Mouse (Mus musculus) stomach, postnatal 0 days (tissue): ENCODE measurements around the gene Slc25a36. TPM values are rescaled to one million over a fixed set of nuclear protein-coding genes. Genes with fewer than 3 reads are reported as not detected.

Experiments
- ATAC-seq: fragments of 200-750 bp; cut with Nextera tagmentation; 2 replicates; pipeline ENCODE4 v1.8.0; 2017; ENCODE audit not compliant: low FRiP score, low TSS enrichment
- DNase-seq: peaks from one replicate; pipeline ENCODE4 v3.0.0-alpha.2; 2016; ENCODE audit warnings: low spot score
- H3K27ac ChIP-seq: fragments of 300-500 bp; sonication (generic); replicated peaks from 2 replicates; pipeline ENCODE4 v1.5.1; 2014; ENCODE audit warnings: mild to moderate bottlenecking, control low read depth
- H3K27me3 ChIP-seq: fragments of 300-500 bp; sonication (generic); 2 replicates; pipeline ENCODE4 v1.6.1; 2014; ENCODE audit warnings: low read length; ENCODE audit not compliant: control insufficient read depth, insufficient read depth
- H3K36me3 ChIP-seq: fragments of 300-500 bp; sonication (generic); 2 replicates; pipeline ENCODE4 v1.6.1; 2014; ENCODE audit warnings: low read length, mixed read lengths; ENCODE audit not compliant: control insufficient read depth, insufficient read depth
- H3K4me1 ChIP-seq: fragments of 300-500 bp; sonication (generic); replicated peaks from 2 replicates; pipeline ENCODE4 v1.6.1; 2014; ENCODE audit warnings: antibody characterized with exemption; ENCODE audit not compliant: control insufficient read depth, insufficient read depth
- H3K4me2 ChIP-seq: fragments of 300-500 bp; sonication (generic); replicated peaks from 2 replicates; pipeline ENCODE4 v1.6.1; 2014; ENCODE audit warnings: low read depth, mild to moderate bottlenecking, control low read depth, moderate library complexity
- H3K4me3 ChIP-seq: fragments of 300-500 bp; sonication (generic); 2 replicates; pipeline ENCODE4 v1.5.1; 2014; ENCODE audit warnings: low read depth, low read length, control low read depth
- H3K9ac ChIP-seq: fragments of 300-500 bp; sonication (generic); 2 replicates; pipeline ENCODE4 v1.6.1; 2014; ENCODE audit warnings: mild to moderate bottlenecking, low read length, control low read depth, mixed read lengths
- H3K9me3 ChIP-seq: fragments of 300-500 bp; sonication (generic); 2 replicates; pipeline ENCODE4 v1.6.1; 2016; ENCODE audit warnings: low read length; ENCODE audit not compliant: control insufficient read depth
- CTCF ChIP-seq: IDR thresholded peaks from 2 replicates; pipeline ENCODE4 v1.5.1; 2016; ENCODE audit warnings: antibody characterized with exemption, low read depth, mild to moderate bottlenecking, moderate library complexity
- EP300 ChIP-seq: optimal IDR thresholded peaks from 2 replicates; pipeline ENCODE3; 2016; ENCODE audit warnings: antibody characterized with exemption
- WGBS: fragments of 180-500 bp; shearing (Covaris S2); extraction: QIAGEN DNeasy Blood & Tissue Kit; methylation state at CpG from one replicate; pipeline ENCODE4 v1.1.7; 2014; 5-methylcytosine and 5-hydroxymethylcytosine counted together
- polyA plus RNA-seq: library from polyadenylated mRNA; unstranded; fragments of >200 nt; fragmentation: Nextera tagmentation; extraction: Ambion mirVana; gene quantifications from 2 replicates; pipeline ENCODE4 v1.2.1, GENCODE M21; 2015

Slc25a36 gene
- polyA plus RNA-seq: 25.3 and 26.3 TPM in 2 replicates

DNA sequence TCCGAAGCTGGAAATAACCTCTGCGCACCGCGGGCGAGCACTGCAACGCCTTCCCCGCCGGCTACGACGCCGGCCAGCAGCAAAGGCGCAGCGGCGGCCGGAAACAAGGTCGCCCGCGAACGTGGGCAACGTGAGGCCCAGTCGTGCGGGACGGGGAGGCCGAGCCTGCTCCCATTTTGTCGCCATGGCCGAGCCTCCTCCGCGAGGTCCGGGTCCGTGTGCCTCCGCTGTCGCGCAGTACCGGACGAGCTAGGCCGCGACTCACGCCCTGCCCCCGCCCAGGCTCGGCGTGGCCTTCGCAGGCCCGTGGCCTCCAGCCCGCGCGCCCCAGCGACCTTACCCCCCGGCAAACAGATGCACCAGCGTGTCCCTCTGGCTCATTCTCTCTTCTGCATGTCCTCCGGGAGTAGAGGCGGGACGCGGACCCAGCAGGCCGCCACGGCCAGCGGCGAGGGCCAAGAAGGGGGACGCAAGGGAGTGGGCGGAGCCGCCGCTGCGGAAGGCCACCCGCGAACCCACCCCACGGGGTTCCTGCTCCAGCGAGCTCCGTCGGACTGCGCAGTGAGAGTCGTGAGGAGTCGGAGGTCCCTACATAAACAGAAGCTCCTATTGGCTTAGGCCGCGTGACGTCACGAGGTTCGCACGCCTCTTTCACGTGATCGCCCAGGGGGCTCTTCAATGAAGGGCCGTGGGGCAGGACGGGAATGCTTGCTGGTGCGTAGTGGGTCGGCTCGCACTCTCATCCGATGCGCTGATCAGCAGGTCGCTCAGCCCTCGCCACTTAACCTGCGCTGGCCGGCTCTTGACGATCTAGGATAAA is at the start of gene Slc25a36:
TSS of gene Slc25a36 (minus strand) at position 587 of the 820 bp plus-strand sequence.
- Histone ChIP-seq H3K27ac (peak within 1 kb of the TSS; percentile 92), H3K9ac (peak within 1 kb of the TSS; percentile 93), H3K4me2 (peak within 1 kb of the TSS; percentile 67), H3K36me3 (no peaks in the 10 kb centered on the region), H3K9me3 (no peaks in the 10 kb centered on the region), H3K4me3 (peak within 1 kb of the TSS; percentile 90), H3K27me3 (no peaks in the 10 kb centered on the region), H3K4me1 (peaks cover 6% of the 10 kb centered on the region; the same call in 1 of the 2 replicates)
- TF ChIP-seq EP300 (no peak), CTCF (0 out of 2 replicates have a peak, but pooled peaks have one; percentile 5)
- WGBS: under 1% methylated on average over 79 of the region's 91 CpGs
- ATAC-seq (peak; percentile 98), DNase-seq (peak; percentile 94)

GRCm38 (mm10) chr9:97158412-97158811 is 47.5 kb upstream of the Slc25a36 start:
- no peak overlapping the region for H3K4me3 ChIP-seq
- WGBS: 51% methylated on average over 3 of the region's 3 CpGs
- no peaks in the 10 kb centered on the region for H3K36me3 ChIP-seq
- no peaks in the 10 kb centered on the region for H3K27me3 ChIP-seq
- ATAC-seq: no peak
- no peak overlapping the region for H3K27ac ChIP-seq
- H3K9ac ChIP-seq: no peak overlapping the region
- H3K9me3 ChIP-seq: no peaks in the 10 kb centered on the region
- no peak overlapping the region for H3K4me2 ChIP-seq
- no peak for TF ChIP-seq EP300
- no peaks in the 10 kb centered on the region for H3K4me1 ChIP-seq
- no peak for DNase-seq

DNA sequence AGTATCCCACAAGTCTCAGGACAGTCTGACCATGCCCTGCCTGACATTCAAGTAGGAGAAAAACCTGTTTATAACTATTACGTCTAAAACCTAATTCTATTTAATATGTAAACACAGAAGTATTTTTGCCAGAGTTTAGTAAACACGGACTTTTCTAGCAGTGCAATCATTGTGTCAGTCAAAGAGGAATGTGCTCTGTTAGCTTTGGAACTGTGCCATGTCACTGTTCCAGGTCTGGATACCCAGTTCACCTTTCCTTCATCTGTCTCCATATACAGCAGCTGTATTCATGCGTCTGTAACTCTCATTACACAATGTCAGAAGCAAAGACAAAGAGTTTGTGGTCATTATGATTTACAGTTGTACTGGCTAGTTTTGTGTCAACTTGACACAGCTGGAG is 45.0 kb upstream of the Slc25a36 start:
- H3K4me2 ChIP-seq: no peak overlapping the region
- 23% methylated on average over 3 of the region's 3 CpGs for WGBS
- no peak for TF ChIP-seq CTCF
- TF ChIP-seq EP300: no peak
- ATAC-seq: no peak
- H3K9me3 ChIP-seq: no peaks in the 10 kb centered on the region
- H3K27me3 ChIP-seq: no peaks in the 10 kb centered on the region
- H3K9ac ChIP-seq: no peak overlapping the region
- peak; percentile 28 for DNase-seq
- H3K4me3 ChIP-seq: no peak overlapping the region
- no peaks in the 10 kb centered on the region for H3K4me1 ChIP-seq
- no peak overlapping the region for H3K27ac ChIP-seq
- no peaks in the 10 kb centered on the region for H3K36me3 ChIP-seq

- no peak for ATAC-seq
- WGBS: 82% methylated on average over 4 of the region's 4 CpGs
- H3K4me2 ChIP-seq: no peak overlapping the region
- H3K27me3 ChIP-seq: no peaks in the 10 kb centered on the region
- H3K27ac ChIP-seq: no peak overlapping the region
- TF ChIP-seq CTCF (no peak), EP300 (no peak)
- no peaks in the 10 kb centered on the region for H3K4me1 ChIP-seq
- no peaks in the 10 kb centered on the region for H3K9me3 ChIP-seq
- DNase-seq: no peak
- H3K9ac ChIP-seq: no peak overlapping the region
- H3K4me3 ChIP-seq: no peak overlapping the region
- H3K36me3 ChIP-seq: no peaks in the 10 kb centered on the region
These were observed 44.0 kb upstream of the Slc25a36 start for GRCm38 (mm10) chr9:97154956-97155355.

DNA sequence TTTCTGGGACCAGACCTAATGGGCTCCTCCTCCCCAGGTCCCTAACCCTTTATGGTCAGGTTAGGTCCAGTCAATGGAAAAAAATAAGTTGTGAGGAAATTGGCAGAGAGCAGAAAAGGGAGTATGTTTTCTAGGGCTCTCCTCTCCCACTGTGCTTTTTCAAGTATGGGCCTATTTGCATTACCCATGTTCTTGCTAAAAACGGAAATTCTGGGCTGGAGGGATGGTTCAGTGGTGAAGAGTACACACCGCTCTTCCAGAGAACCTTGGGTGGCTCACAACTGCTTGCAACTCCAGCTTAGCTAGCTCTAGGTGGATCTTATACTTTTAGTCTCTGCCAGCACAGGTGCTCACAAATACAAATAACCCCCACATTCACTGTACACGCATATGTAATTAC is 42.0 kb upstream of the Slc25a36 start:
- WGBS: 87% methylated on average over 3 of the region's 3 CpGs
- H3K4me1 ChIP-seq: no peaks in the 10 kb centered on the region
- DNase-seq: no peak
- H3K27me3 ChIP-seq: no peaks in the 10 kb centered on the region
- no peaks in the 10 kb centered on the region for H3K36me3 ChIP-seq
- no peak overlapping the region for H3K27ac ChIP-seq
- no peak overlapping the region for H3K4me3 ChIP-seq
- H3K4me2 ChIP-seq: no peak overlapping the region
- TF ChIP-seq EP300 (no peak), CTCF (no peak)
- no peak for ATAC-seq
- no peak overlapping the region for H3K9ac ChIP-seq
- H3K9me3 ChIP-seq: no peaks in the 10 kb centered on the region

- H3K9me3 ChIP-seq: no peaks in the 10 kb centered on the region
- ATAC-seq (0 out of 2 replicates have a peak, but pooled peaks have one; percentile 56), DNase-seq (peak; percentile 59)
- H3K4me1 ChIP-seq: no peaks in the 10 kb centered on the region
- no peak overlapping the region for H3K4me3 ChIP-seq
- TF ChIP-seq CTCF (no peak), EP300 (no peak)
- H3K36me3 ChIP-seq: no peaks in the 10 kb centered on the region
- H3K9ac ChIP-seq: no peak overlapping the region
- WGBS: 43% methylated on average over 2 of the region's 2 CpGs
- H3K4me2 ChIP-seq: no peak overlapping the region
- H3K27me3 ChIP-seq: no peaks in the 10 kb centered on the region
- H3K27ac ChIP-seq: no peak overlapping the region
These were observed 36.3 kb upstream of the Slc25a36 start for GRCm38 (mm10) chr9:97147270-97147669.
